Mouse (Mus musculus) hindbrain, postnatal 0 days (tissue): Measurements from ENCODE around the gene Osgep. TPM values are rescaled to one million over a fixed set of nuclear protein-coding genes. Genes with fewer than 3 reads are reported as not detected.
"Not testable (repeated sequence)": the region's sequence is repeated elsewhere in the genome, so short reads cannot be mapped to it uniquely, and the experiment has no call there.

Source experiments
- ATAC-seq: fragments of 200-750 bp; cut with Nextera tagmentation; 2 replicates; pipeline ENCODE4 v1.8.0; 2017; ENCODE audit warnings: mild to moderate bottlenecking, moderate TSS enrichment, moderate library complexity
- DNase-seq: peaks from one replicate; pipeline ENCODE4 v3.0.0-alpha.2; 2015; ENCODE audit warnings: low spot score
- H3K27ac ChIP-seq: fragments of 300-500 bp; sonication (generic); 2 replicates; pipeline ENCODE4 v1.5.1; 2014; ENCODE audit warnings: mild to moderate bottlenecking
- H3K27me3 ChIP-seq: fragments of 300-500 bp; sonication (generic); 2 replicates; pipeline ENCODE4 v1.6.1; 2014; ENCODE audit warnings: low read length, mixed read lengths; ENCODE audit not compliant: insufficient read depth
- H3K36me3 ChIP-seq: fragments of 300-500 bp; sonication (generic); 2 replicates; pipeline ENCODE4 v1.6.1; 2014; ENCODE audit warnings: low read length, mixed read lengths; ENCODE audit not compliant: insufficient read depth
- H3K4me1 ChIP-seq: fragments of 300-500 bp; sonication (generic); 2 replicates; pipeline ENCODE4 v1.6.1; 2014; ENCODE audit warnings: antibody characterized with exemption, low read length, mixed read lengths; ENCODE audit not compliant: insufficient read depth
- H3K4me2 ChIP-seq: fragments of 300-500 bp; sonication (generic); 2 replicates; pipeline ENCODE4 v1.6.1; 2014; ENCODE audit warnings: low read depth, mild to moderate bottlenecking, low read length, moderate library complexity, mixed read lengths
- H3K4me3 ChIP-seq: fragments of 300-500 bp; sonication (generic); 2 replicates; pipeline ENCODE4 v1.5.1; 2014; ENCODE audit warnings: low read length
- H3K9ac ChIP-seq: fragments of 300-500 bp; sonication (generic); replicated peaks from 2 replicates; pipeline ENCODE4 v1.6.1; 2014; ENCODE audit warnings: mild to moderate bottlenecking, low read length, moderate library complexity, mixed read lengths
- H3K9me3 ChIP-seq: fragments of 300-500 bp; sonication (generic); 2 replicates; pipeline ENCODE4 v1.6.1; 2016; ENCODE audit warnings: low read length, mixed read lengths
- CTCF ChIP-seq: IDR thresholded peaks from 2 replicates; pipeline ENCODE4 v1.5.1; 2016; ENCODE audit warnings: antibody characterized with exemption, control low read depth, low read depth
- WGBS: fragments of 180-500 bp; shearing (Covaris S2); extraction: QIAGEN DNeasy Blood & Tissue Kit; methylation state at CpG from one replicate; pipeline ENCODE4 v1.1.7; 2014; 5-methylcytosine and 5-hydroxymethylcytosine counted together
- polyA plus RNA-seq: library from polyadenylated mRNA; unstranded; fragments of >200 nt; fragmentation: Nextera tagmentation; extraction: Ambion mirVana; gene quantifications from 2 replicates; pipeline ENCODE4 v1.2.1, GENCODE M21; 2015
- total RNA-seq: library from RNA; depleted of rRNA; stranded (reverse); fragments of >200 nt; gene quantifications from 2 replicates; pipeline ENCODE4 v1.2.3, GENCODE M21; 2014

The Osgep gene
- total and polyA plus RNA-seq, 2 experiments from 2014 or later = 71.4 to 72.4 TPM

- not testable (repeated sequence) for H3K4me1 ChIP-seq, DNase-seq, H3K27me3 ChIP-seq, H3K36me3 ChIP-seq, H3K9me3 ChIP-seq
- Histone ChIP-seq H3K4me3 (peak overlapping the region; percentile 48), H3K9ac (peak overlapping the region; percentile 47; the same call in 1 of the 2 replicates), H3K4me2 (peak overlapping the region; percentile 64), H3K27ac (peak overlapping the region; percentile 86)
- peak; percentile 97 for ATAC-seq
- TF ChIP-seq CTCF = peak; percentile 55
- under 1% methylated on average over 13 of the region's 15 CpGs for WGBS
Measured at GRCm38 (mm10) chr14:50944668-50945033, 20.0 kb upstream of the Osgep start.

- Histone ChIP-seq H3K4me2 (peak within 1 kb of the TSS; percentile 64), H3K27me3 (no peaks in the 10 kb centered on the region), H3K9me3 (no peaks in the 10 kb centered on the region), H3K9ac (peak within 1 kb of the TSS; percentile 47; the same call in 1 of the 2 replicates), H3K36me3 (no peaks in the 10 kb centered on the region), H3K4me1 (no peaks in the 10 kb centered on the region), H3K4me3 (peak within 1 kb of the TSS; percentile 48), H3K27ac (peak within 1 kb of the TSS; percentile 86)
- ATAC-seq (peak; percentile 98), DNase-seq (peak; percentile 92)
- peak; percentile 57 for TF ChIP-seq CTCF
- WGBS = 16% methylated on average over 31 of the region's 31 CpGs
Measured at GRCm38 (mm10) chr14:50943932-50944667, 19.4 kb upstream of the Osgep start, which contains the start of gene Gm49342. TSS of gene Gm49342 (plus strand) at chr14:50944517.

GRCm38 (mm10) chr14:50938940-50939339, 14.2 kb upstream of the Osgep start:
- H3K4me2 ChIP-seq = no peak overlapping the region
- no peak overlapping the region for H3K4me3 ChIP-seq
- no peaks in the 10 kb centered on the region for H3K27me3 ChIP-seq
- H3K4me1 ChIP-seq = no peaks in the 10 kb centered on the region
- no peak overlapping the region for H3K9ac ChIP-seq
- no peak for TF ChIP-seq CTCF
- no peak for DNase-seq
- no peak for ATAC-seq
- WGBS = 46% methylated on average over 2 of the region's 2 CpGs
- no peak overlapping the region for H3K27ac ChIP-seq
- H3K9me3 ChIP-seq = no peaks in the 10 kb centered on the region
- no peaks in the 10 kb centered on the region for H3K36me3 ChIP-seq

GRCm38 (mm10) chr14:50938119-50938908, 13.6 kb upstream of the Osgep start:
- DNase-seq (no peak), ATAC-seq (no peak)
- Histone ChIP-seq H3K4me2 (no peak overlapping the region), H3K36me3 (no peaks in the 10 kb centered on the region), H3K4me1 (no peaks in the 10 kb centered on the region), H3K27me3 (no peaks in the 10 kb centered on the region), H3K9me3 (no peaks in the 10 kb centered on the region), H3K27ac (no peak overlapping the region), H3K4me3 (no peak overlapping the region), H3K9ac (no peak overlapping the region)
- WGBS = 92% methylated on average over 3 of the region's 3 CpGs
- no peak for TF ChIP-seq CTCF

- no peaks in the 10 kb centered on the region for H3K4me1 ChIP-seq
- no peaks in the 10 kb centered on the region for H3K9me3 ChIP-seq
- no peak overlapping the region for H3K4me3 ChIP-seq
- H3K4me2 ChIP-seq = no peak overlapping the region
- 57% methylated on average over 1 of the region's 1 CpGs for WGBS
- no peaks in the 10 kb centered on the region for H3K27me3 ChIP-seq
- TF ChIP-seq CTCF = no peak
- ATAC-seq = no peak
- no peak overlapping the region for H3K9ac ChIP-seq
- no peak overlapping the region for H3K27ac ChIP-seq
- H3K36me3 ChIP-seq = no peaks in the 10 kb centered on the region
- DNase-seq = no peak
Measured at GRCm38 (mm10) chr14:50936649-50937048, 12.0 kb upstream of the Osgep start.

- WGBS = 12% methylated on average over 12 of the region's 12 CpGs
Measured at GRCm38 (mm10) chr14:50931493-50932020, 6.9 kb upstream of the Osgep start.

More at GRCm38 (mm10) chr14:50931493-50932020, 6.9 kb upstream of the Osgep start:
- Histone ChIP-seq H3K36me3 (peaks cover 26% of the 10 kb centered on the region), H3K4me1 (0 out of 2 replicates have a peak, but pooled peaks cover 5% of the 10 kb centered on the region), H3K27ac (peak overlapping the region; percentile 81), H3K27me3 (no peaks in the 10 kb centered on the region), H3K4me3 (peak overlapping the region; percentile 62), H3K9ac (peak overlapping the region; percentile 43), H3K9me3 (no peaks in the 10 kb centered on the region), H3K4me2 (peak overlapping the region; percentile 67)
- peak; percentile 22 for DNase-seq
- no peak for TF ChIP-seq CTCF
- no peak for ATAC-seq
